Mouse (Mus musculus): Measurements from ENCODE around the gene Ankrd54.

The Ankrd54 gene

GRCm38 (mm10) chr15:79062376-79063159, at the start of gene Ankrd54:
Ankrd54 (minus strand) TSS chr15:79062893.
- peak; percentile 98 for DNase-seq (ENCODE audit: low spot score in 2 of 2)

GRCm38 (mm10) chr15:79111774-79112173, 49.1 kb upstream of the Ankrd54 start:
- no peak for DNase-seq (ENCODE audit: low spot score in 2 of 2)

GRCm38 (mm10) chr15:79110528-79110927, 47.8 kb upstream of the Ankrd54 start:
- DNase-seq (ENCODE audit: low spot score in 2 of 2): no peak

- no peak for DNase-seq (ENCODE audit: low spot score in 2 of 2)
These were observed 47.3 kb upstream of the Ankrd54 start for GRCm38 (mm10) chr15:79110031-79110430.

- DNase-seq (ENCODE audit: low spot score in 2 of 2): no peak
These were observed 46.7 kb upstream of the Ankrd54 start for GRCm38 (mm10) chr15:79109321-79109934.

- peak in 1 of 2 experiments; percentile 43 for DNase-seq (ENCODE audit: low spot score in 2 of 2)
These were observed 46.0 kb upstream of the Ankrd54 start, which contains the start of gene Micall1 for GRCm38 (mm10) chr15:79108421-79109320. Micall1 (plus strand) TSS chr15:79108898.

- no peak for DNase-seq (ENCODE audit: low spot score in 2 of 2)
These were observed 45.3 kb upstream of the Ankrd54 start for GRCm38 (mm10) chr15:79107966-79108365.

- no peak for DNase-seq (ENCODE audit: low spot score in 2 of 2)
These were observed 43.1 kb upstream of the Ankrd54 start for GRCm38 (mm10) chr15:79105804-79106203.

- peak; percentile 31 to 33 for DNase-seq (ENCODE audit: low spot score in 2 of 2)
These were observed 40.6 kb upstream of the Ankrd54 start for GRCm38 (mm10) chr15:79103264-79103663.

GRCm38 (mm10) chr15:79101531-79101930, 38.8 kb upstream of the Ankrd54 start:
- DNase-seq (ENCODE audit: low spot score in 2 of 2): no peak

GRCm38 (mm10) chr15:79100391-79100790, 37.7 kb upstream of the Ankrd54 start:
- DNase-seq (ENCODE audit: low spot score in 2 of 2): no peak

GRCm38 (mm10) chr15:79099456-79099855, 36.8 kb upstream of the Ankrd54 start:
- DNase-seq (ENCODE audit: low spot score in 2 of 2): no peak

GRCm38 (mm10) chr15:79098868-79099267, 36.2 kb upstream of the Ankrd54 start:
- DNase-seq (ENCODE audit: low spot score in 2 of 2): no peak

- no peak for DNase-seq (ENCODE audit: low spot score in 2 of 2)
These were observed 35.5 kb upstream of the Ankrd54 start for GRCm38 (mm10) chr15:79098220-79098619.

- DNase-seq (ENCODE audit: low spot score in 2 of 2): peak in 1 of 2 experiments; percentile 38
These were observed 34.9 kb upstream of the Ankrd54 start for GRCm38 (mm10) chr15:79097611-79098025.

- no peak for DNase-seq (ENCODE audit: low spot score in 2 of 2)
These were observed 34.4 kb upstream of the Ankrd54 start for GRCm38 (mm10) chr15:79097135-79097534.

- no peak for DNase-seq (ENCODE audit: low spot score in 2 of 2)
These were observed 33.9 kb upstream of the Ankrd54 start for GRCm38 (mm10) chr15:79096556-79096955.

GRCm38 (mm10) chr15:79095483-79095882, 32.8 kb upstream of the Ankrd54 start:
- no peak for DNase-seq (ENCODE audit: low spot score in 2 of 2)

GRCm38 (mm10) chr15:79093083-79093839, 30.6 kb upstream of the Ankrd54 start:
- peak; percentile 51 to 61 for DNase-seq (ENCODE audit: low spot score in 2 of 2)

GRCm38 (mm10) chr15:79092284-79092683, 29.6 kb upstream of the Ankrd54 start:
- no peak for DNase-seq (ENCODE audit: low spot score in 2 of 2)

- DNase-seq (ENCODE audit: low spot score in 2 of 2): no peak
These were observed 16.9 kb upstream of the Ankrd54 start for GRCm38 (mm10) chr15:79079567-79079966.
